Mouse (Mus musculus) lung, postnatal 0 days (tissue): ENCODE measurements at regions not wholly inside any gene's neighbourhood (a gene's known extent, or its start where the extent isn't known, plus 50 kb on each side); places are given as distances from the start of the nearest gene placed in this dataset.

Source experiments
- ATAC-seq: fragments of 200-750 bp; cut with Nextera tagmentation; 2 replicates; pipeline ENCODE4 v1.8.0; 2017; ENCODE audit warnings: moderate library complexity
- DNase-seq: peaks from one replicate; pipeline ENCODE4 v3.0.0-alpha.2; 2016; ENCODE audit warnings: low spot score
- H3K27ac ChIP-seq: fragments of 300-500 bp; sonication (generic); 2 replicates; pipeline ENCODE4 v1.5.1; 2014; ENCODE audit warnings: antibody characterized with exemption, mild to moderate bottlenecking, low read length, mixed read lengths
- H3K27me3 ChIP-seq: fragments of 300-500 bp; sonication (generic); replicated peaks from 2 replicates; pipeline ENCODE4 v1.6.1; 2014; ENCODE audit warnings: low read length, mixed read lengths; ENCODE audit not compliant: insufficient read depth
- H3K36me3 ChIP-seq: fragments of 300-500 bp; sonication (generic); 2 replicates; pipeline ENCODE4 v1.6.1; 2014; ENCODE audit warnings: low read length, mixed read lengths; ENCODE audit not compliant: insufficient read depth
- H3K4me1 ChIP-seq: fragments of 300-500 bp; sonication (generic); 2 replicates; pipeline ENCODE4 v1.6.1; 2014; ENCODE audit warnings: antibody characterized with exemption, low read depth, low read length, mixed read lengths; ENCODE audit not compliant: insufficient read depth
- H3K4me2 ChIP-seq: fragments of 300-500 bp; sonication (generic); replicated peaks from 2 replicates; pipeline ENCODE4 v1.6.1; 2014; ENCODE audit warnings: low read depth, mild to moderate bottlenecking, low read length, moderate library complexity, mixed read lengths
- H3K4me3 ChIP-seq: fragments of 300-500 bp; sonication (generic); 2 replicates; pipeline ENCODE4 v1.5.1; 2014; ENCODE audit warnings: low read depth, low read length
- H3K9ac ChIP-seq: fragments of 300-500 bp; sonication (generic); replicated peaks from 2 replicates; pipeline ENCODE4 v1.6.1; 2014; ENCODE audit warnings: low read depth, mild to moderate bottlenecking
- H3K9me3 ChIP-seq: fragments of 300-500 bp; sonication (generic); 2 replicates; pipeline ENCODE4 v1.6.1; 2016; ENCODE audit warnings: low read length, mixed read lengths
- CTCF ChIP-seq: IDR thresholded peaks from 2 replicates; pipeline ENCODE4 v1.5.1; 2016; ENCODE audit warnings: antibody characterized with exemption, mild to moderate bottlenecking
- EP300 ChIP-seq: IDR thresholded peaks from 2 replicates; pipeline ENCODE4 v1.6.1; 2016; ENCODE audit warnings: antibody characterized with exemption, mild to moderate bottlenecking, control low read depth
- WGBS: fragments of 180-500 bp; shearing (Covaris S2); extraction: QIAGEN DNeasy Blood & Tissue Kit; methylation state at CpG from one replicate; pipeline ENCODE4 v1.1.7; 2014; 5-methylcytosine and 5-hydroxymethylcytosine counted together

- Histone ChIP-seq H3K4me1 (no peaks in the 10 kb centered on the region), H3K27me3 (no peaks in the 10 kb centered on the region), H3K27ac (no peak overlapping the region), H3K9me3 (no peaks in the 10 kb centered on the region), H3K4me3 (no peak overlapping the region), H3K9ac (no peak overlapping the region), H3K36me3 (no peaks in the 10 kb centered on the region), H3K4me2 (no peak overlapping the region)
- TF ChIP-seq CTCF (peak; percentile 37), EP300 (no peak)
- no peak for DNase-seq
- 58% methylated on average over 6 of the region's 6 CpGs for WGBS
- no peak for ATAC-seq
Observed at GRCm38 (mm10) chr6:33174616-33175015, 74.3 kb upstream of the Exoc4 start.

GRCm38 (mm10) chr6:33189521-33190246 is 59.2 kb upstream of the Exoc4 start:
- ATAC-seq (no peak), DNase-seq (no peak)
- Histone ChIP-seq H3K9ac (no peak overlapping the region), H3K27ac (no peak overlapping the region), H3K4me1 (no peaks in the 10 kb centered on the region), H3K27me3 (no peaks in the 10 kb centered on the region), H3K9me3 (no peaks in the 10 kb centered on the region), H3K36me3 (no peaks in the 10 kb centered on the region), H3K4me3 (no peak overlapping the region), H3K4me2 (no peak overlapping the region)
- WGBS, result 44% methylated on average over 11 of the region's 11 CpGs
- TF ChIP-seq EP300, result no peak
- TF ChIP-seq CTCF, result no peak

GRCm38 (mm10) chr6:33193823-33194222 is 55.1 kb upstream of the Exoc4 start:
- Histone ChIP-seq H3K9ac (no peak overlapping the region), H3K4me2 (no peak overlapping the region), H3K27ac (no peak overlapping the region), H3K9me3 (no peaks in the 10 kb centered on the region), H3K4me1 (no peaks in the 10 kb centered on the region), H3K36me3 (no peaks in the 10 kb centered on the region), H3K4me3 (no peak overlapping the region), H3K27me3 (no peaks in the 10 kb centered on the region)
- WGBS, result 72% methylated on average over 3 of the region's 3 CpGs
- ATAC-seq, result no peak
- TF ChIP-seq EP300 (no peak), CTCF (no peak)
- DNase-seq, result no peak
